Mouse (Mus musculus): ENCODE measurements around the gene Speer4d.
"Not testable (repeated sequence)": the region's sequence is repeated elsewhere in the genome, so short reads cannot be mapped to it uniquely, and the experiment has no call there.

The Speer4d gene

DNA sequence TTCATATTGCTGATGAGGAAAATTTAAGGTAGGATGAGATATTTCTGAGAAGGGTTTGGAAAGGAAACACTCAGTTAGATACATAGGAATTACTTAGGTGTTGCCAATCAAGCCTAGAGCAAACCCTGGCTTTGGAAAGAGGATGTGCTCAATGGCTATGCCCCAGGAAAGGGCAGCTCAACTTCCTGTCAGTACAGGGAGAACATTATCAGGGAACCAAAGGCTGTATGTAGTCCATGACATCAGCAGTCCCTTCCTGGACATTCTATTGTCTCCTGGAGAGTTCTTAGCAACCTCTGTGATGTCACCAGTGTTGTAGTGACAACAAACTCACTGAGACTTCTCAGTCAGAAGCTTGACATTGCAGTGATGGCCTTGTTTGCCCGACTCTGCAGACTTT is at the start of gene Speer4d:
Speer4d (plus strand) TSS at position 301 of the 400 bp plus-strand sequence.
- not testable (repeated sequence) for DNase-seq (ENCODE audit: low read depth)

DNA sequence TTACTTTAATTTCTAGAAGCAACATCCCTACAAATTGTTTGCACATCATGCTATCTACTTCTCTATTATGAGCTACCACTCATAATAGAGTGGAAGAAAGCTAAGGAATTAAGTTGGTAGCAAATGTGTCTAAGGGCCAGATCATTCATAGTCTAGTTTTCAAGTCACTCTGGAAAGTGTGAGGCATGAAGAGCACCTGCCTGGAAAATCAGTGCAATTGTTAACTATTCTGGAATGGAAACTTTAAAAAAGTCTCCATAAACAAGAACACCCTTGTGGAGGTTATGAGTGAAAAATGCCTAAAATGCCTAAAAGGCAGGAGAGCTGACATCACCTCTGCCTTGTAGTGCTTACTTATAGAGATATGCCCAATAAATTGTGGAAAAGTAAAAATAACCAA is 45.1 kb upstream of the Speer4d start:
- not testable (repeated sequence) for DNase-seq (ENCODE audit: low read depth)

DNA sequence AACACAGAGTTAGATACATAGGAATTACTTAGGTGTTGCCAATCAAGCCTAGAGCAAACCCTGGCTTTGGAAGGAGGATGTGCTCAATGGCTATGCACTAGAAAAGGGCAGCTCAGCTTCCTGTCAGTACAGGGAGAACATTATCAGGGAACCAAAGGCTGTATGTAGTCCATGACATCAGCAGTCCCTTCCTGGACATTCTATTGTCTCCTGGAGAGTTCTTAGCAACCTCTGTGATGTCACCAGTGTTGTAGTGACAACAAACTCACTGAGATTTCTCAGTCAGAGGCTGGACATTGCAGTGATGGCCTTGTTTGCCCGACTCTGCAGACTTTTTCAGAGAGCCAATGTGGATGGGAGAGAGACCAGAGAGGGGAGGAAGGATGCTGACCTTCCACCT is 41.8 kb upstream of the Speer4d start, which contains the start of gene Gm21083:
Gm21083 (plus strand) TSS at position 301 of the 400 bp plus-strand sequence.
- DNase-seq (ENCODE audit: low read depth), result not testable (repeated sequence)

DNA sequence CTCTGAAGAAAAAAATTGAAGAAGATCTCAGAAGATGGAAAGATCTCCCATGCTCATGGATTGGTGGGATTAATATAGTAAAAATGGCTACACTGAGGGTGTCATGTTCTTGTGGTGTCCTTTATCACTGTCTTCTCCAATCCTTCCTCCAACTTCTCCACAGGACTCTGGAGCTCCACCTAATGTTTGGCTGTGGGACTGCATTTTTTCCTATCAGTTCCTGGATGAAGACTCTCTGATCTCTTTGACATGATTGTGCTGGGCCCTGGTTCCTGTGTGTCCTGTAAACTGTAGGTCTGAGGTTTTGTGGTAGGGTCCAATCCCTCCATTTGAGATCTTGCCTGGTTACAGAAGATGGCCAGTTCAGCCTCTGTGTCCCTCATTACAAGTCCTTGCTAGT is 32.5 kb upstream of the Speer4d start:
- DNase-seq (ENCODE audit: low read depth), result not testable (repeated sequence)

DNA sequence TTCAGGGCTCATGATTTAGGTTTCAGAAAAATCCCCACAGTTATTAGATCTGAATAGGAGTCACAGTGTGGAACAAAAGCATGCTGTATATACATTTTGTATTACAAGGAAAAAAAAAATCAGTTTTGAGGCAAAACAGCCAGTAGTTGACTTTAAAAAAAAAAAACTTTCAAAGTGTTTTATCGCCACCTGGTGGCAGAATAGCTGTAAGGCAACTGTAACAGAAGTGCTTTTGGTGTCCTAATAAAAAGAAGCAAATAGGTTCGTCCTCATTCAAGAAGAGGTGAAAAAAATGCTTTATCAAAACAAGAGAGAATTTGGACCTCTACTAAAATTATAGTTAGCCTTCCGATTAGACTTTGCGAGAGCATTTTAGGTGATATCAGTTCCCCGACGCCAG is 30.6 kb upstream of the Speer4d start:
- peak; percentile 45 for DNase-seq (ENCODE audit: low read depth)

DNA sequence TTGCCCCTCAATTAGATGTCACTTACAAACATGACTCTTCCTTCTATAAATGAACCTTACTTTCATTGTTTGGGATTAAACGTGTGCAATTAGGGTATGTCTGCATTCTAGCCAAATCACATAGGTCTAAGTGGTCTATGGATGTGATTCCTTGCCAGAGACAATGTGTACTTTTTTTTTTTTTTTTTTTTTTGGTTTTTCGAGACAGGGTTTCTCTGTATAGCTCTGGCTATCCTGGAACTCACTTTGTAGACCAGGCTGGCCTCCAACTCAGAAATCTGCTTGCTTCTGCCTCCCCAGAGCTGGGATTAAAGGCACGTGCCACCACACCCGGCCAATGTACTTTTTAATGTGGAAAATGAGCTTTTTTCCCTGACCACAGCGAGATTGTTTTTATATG is 28.2 kb upstream of the Speer4d start:
- DNase-seq (ENCODE audit: low read depth), result not testable (repeated sequence)

DNA sequence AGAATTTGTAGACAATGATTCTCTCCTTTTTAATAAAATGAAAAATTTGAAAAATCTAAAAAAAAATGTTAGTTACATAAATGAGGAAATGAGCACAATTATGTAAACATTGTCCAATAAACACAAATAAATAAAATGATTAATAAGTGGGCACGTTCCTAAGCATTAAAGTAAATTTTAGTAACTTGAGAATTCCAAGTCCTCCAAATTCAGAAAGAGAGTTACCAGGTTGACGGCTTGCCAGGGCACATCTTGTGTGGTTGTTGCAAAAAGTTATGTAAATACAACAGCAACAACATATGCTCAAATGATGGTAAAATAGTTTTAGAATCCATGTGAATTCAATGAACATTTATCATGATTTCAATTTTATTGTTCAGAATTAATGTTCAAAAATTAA is 27.3 kb upstream of the Speer4d start:
- DNase-seq (ENCODE audit: low read depth), result not testable (repeated sequence)

DNA sequence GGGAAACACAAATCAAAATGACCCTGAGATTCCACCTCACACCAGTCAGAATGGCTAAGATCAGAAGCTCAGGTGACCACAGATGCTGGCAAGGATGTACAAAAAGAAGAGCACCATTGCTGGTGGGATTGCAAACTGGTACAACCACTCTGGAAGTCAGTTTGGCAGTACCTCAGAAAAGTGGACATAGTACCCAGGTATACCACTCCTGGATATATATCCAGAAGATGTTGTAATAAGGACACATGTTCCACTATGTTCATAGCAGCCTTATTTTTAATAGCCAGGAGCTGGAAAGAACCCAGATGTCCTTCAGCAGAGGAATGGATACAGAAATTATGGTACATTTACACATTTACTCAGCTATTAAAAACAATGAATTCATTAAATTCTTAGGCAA is 20.0 kb upstream of the Speer4d start:
- not testable (repeated sequence) for DNase-seq (ENCODE audit: low read depth)

DNA sequence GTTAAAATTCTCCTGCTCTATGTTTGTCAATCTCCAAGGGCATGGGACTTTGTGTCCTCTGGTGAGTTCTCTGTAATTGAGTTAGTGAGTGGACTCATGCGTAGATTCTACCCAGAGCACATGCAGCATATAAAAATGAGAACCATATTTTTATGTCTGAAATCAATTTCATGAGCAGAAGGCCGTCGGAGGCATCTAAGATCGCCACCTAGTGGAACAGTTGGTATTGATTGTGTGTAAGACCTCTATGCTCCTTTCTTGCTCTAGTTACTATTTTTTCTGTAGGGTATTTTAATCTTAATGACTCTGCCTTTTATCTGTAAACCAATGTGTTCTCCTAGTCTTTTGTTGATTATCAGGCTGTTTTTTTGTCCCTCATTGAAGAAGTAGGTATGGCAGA is 18.5 kb upstream of the Speer4d start:
- DNase-seq (ENCODE audit: low read depth), result not testable (repeated sequence)

DNA sequence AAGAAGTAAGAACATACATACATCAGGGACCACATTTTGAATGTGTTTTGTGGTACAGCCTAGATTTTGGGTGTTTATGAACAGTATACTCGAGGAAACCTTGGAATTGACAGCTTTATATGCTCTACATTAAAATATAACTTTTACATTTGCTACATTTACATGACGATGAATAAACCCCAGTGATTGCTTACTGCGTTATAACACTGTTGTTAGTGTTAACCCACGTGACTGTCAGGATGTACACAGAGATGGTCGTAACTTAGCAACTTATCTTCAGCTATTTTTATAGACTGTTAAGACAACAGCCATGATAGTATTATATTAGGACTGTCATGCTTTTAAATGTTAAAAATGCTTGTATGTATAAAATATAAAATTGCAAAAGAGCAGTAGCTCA is 17.4 kb upstream of the Speer4d start:
- not testable (repeated sequence) for DNase-seq (ENCODE audit: low read depth)

DNA sequence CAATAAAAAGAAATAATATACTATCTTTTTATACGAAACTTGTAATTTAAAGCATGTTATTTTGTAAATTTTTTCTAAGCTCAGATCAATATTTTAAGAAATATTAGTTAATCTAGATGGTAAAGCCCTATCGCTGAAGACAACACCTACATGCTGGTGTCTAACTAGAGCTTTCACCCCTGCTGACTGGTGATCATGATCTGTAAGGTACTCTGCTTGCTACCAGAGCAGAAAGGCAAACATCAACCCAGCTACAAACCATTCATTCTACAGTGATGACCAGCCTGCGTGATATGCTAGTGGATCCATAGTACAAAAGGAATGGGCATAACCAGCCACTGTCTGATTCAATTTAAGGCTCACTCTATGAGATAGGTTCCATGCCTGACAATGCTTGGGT is 16.9 kb upstream of the Speer4d start:
- DNase-seq (ENCODE audit: low read depth), result not testable (repeated sequence)

DNA sequence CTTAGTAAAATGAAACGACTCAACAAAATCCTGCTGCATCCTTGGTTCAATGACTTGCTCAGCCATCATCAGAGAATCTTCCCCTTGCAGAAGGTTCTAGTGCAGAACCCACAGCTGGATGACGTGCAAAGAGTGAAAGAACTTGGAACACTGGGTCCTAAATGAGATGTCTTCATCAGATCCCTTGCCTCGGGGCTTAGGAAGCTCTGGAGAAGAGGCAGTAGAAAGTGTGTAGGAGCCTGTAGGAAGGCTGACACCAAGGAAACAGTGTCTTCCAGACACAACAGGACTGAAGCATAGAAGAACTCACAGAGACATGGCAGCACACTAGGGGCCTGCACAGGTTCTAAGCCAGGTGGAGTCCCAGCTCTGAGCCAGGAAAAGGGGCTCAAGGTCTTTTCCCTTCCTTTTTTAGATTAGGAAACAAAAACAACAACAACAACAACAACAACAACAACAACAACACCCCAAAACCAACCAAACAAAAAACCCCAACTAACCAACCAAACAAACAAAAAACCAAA is 16.4 kb upstream of the Speer4d start:
- not testable (repeated sequence) for DNase-seq (ENCODE audit: low read depth)

DNA sequence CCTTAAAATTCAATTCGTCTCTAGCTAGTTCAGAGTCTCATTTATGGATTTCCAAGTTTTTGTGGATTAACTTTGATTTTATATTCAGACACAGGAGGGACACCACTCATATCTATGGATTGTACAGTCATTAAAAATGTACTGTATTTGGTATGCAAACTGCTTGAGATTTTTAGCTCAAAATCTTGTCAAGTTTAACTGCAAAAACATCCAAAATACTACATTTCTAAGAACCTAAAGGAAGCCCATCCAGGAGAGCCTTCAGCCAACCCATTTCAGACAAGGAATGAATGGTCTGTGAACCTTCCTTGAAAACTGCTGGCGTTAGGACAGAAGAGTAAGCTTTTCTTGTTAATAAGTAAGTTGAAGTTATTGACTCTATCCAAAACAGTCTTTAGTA is 15.9 kb upstream of the Speer4d start:
- DNase-seq (ENCODE audit: low read depth), result not testable (repeated sequence)

DNA sequence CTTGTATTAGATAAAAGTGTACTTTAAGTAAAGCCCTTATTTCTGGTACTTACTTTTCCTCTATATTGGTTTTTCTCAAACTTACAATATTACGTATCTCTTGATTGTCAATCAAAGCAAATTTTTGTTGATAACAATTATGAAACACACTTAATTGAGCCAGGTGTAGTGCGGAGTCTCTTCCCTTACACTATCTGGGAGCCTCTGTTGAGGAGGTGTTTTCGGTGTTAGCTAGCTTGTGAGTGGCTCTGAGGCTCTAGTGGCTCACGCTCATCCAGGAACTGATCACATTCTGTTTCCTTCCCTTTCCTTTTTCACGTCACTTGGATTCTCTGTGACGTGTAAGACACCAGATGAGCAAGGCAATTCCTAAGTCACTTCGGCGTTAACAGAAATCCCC is 15.3 kb upstream of the Speer4d start:
- not testable (repeated sequence) for DNase-seq (ENCODE audit: low read depth)

DNA sequence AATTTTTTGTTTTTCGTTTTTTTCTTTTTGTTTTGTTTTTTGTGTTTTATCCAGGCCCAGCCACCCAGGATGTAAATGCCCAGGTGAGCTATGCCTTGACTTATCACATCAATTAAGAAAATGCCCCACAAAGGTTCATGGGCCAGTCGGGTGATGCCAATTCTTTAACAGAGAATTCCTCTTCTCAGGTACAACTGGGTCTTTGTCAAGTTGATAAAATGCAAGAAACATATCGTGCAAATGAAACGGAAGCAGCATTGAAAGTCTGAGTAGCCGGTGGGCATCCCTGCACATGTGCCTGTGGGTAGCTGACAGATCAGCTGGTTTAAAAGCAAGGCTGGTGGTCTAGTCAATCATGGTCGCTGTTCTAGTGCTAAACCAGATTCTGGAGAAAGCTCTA is 12.2 kb upstream of the Speer4d start:
- DNase-seq (ENCODE audit: low read depth), result not testable (repeated sequence)

DNA sequence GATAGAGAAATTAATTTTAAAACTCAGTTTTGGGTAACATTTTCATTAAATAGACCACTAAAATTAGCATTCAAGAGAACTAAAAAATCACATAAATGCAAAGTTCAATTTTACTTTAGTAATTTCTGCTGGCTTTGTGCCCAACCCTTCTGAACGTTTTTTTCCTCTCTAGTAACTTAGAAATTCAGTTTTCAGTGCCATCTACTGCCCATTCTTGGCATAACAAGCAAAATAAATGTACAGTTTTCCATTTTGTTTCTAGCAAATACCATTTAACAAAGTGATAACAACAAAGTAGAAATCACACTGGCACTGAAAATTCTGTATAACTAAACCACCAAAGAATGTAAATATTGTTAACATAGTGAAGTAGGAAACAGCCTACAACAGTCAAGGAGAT is 8.2 kb upstream of the Speer4d start:
- not testable (repeated sequence) for DNase-seq (ENCODE audit: low read depth)

DNA sequence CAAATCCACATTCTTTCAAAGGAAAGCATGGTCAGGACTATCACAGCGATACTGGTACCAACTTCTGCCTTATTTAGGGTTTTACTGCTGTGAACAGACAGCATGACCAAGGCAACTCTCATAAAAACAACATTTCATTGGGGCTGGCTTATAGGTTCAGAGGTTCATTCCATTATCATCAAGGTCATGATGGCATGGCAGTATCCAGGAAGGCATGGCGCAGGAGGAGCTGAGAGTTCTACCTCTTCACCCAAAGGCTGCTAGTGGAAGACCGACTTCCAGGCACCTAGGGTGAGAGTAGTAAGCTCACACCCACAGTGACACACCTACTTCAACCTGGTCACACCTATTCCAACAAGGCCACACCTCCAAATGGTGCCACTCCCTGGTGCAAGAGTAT is 2.7 kb upstream of the Speer4d start:
- not testable (repeated sequence) for DNase-seq (ENCODE audit: low read depth)

DNA sequence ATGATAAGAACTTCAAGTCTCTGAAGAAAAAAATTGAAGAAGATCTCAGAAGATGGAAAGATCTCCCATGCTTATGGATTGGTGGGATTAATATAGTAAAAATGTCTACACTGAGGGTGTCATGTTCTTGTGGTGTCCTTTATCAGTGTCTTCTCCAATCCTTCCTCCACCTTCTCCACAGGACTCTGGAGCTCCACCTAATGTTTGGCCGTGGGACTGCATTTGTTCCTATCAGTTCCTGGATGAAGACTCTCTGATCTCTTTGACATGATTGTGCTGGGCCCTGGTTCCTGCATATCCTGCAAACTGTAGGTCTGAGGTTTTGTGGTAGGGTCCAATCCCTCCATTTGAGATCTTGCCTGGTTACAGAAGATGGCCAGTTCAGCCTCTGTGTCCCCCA is 9.3 kb downstream of the Speer4d start:
- DNase-seq (ENCODE audit: low read depth), result not testable (repeated sequence)

DNA sequence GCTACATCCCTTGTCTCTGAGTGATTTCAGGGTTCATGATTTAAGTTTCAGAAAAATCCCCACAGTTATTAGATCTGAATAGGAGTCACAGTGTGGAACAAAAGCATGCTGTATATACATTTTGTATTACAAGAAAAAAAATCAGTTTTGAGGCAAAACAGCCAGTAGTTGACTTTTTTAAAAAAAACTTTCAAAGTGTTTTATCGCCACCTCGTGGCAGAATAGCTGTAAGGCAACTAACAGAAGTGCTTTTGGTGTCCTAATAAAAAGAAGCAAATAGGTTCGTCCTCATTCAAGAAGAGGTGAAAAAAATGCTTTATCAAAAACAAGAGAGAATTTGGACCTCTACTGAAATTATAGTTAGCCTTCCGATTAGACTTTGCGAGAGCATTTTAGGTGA is 11.2 kb downstream of the Speer4d start:
- peak; percentile 12 for DNase-seq (ENCODE audit: low read depth)

DNA sequence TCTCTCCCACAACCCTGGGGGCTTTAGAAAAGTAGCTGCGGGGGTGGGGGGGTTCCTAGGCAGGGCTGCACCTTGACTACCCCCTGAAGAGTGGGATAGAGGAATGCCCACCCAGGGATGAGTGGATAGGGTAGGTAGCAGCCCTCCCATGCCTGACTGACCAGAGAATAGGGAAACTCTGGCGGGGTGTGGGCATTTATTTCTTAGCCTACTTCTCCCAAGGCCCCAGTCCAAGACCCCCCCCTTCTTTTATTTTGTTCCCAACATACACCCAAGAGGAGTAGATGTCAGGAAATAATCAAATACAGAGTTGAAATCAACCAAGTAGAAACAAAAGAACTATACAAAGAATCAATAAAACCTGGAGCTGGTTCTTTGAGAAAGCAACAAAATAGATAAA is 18.8 kb downstream of the Speer4d start:
- not testable (repeated sequence) for DNase-seq (ENCODE audit: low read depth)

DNA sequence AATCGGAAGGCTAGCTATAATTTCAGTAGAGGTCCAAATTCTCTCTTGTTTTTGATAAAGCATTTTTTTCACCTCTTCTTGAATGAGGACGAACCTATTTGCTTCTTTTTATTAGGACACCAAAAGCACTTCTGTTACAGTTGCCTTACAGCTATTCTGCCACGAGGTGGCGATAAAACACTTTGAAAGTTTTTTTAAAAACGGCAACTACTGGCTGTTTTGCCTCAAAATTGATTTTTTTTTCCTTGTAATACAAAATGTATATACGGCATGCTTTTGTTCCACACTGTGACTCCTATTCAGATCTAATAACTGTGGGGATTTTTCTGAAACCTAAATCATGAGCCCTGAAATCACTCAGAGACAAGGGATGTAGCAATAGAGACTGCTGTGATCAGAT is 26.8 kb downstream of the Speer4d start:
- not testable (repeated sequence) for DNase-seq (ENCODE audit: low read depth)

DNA sequence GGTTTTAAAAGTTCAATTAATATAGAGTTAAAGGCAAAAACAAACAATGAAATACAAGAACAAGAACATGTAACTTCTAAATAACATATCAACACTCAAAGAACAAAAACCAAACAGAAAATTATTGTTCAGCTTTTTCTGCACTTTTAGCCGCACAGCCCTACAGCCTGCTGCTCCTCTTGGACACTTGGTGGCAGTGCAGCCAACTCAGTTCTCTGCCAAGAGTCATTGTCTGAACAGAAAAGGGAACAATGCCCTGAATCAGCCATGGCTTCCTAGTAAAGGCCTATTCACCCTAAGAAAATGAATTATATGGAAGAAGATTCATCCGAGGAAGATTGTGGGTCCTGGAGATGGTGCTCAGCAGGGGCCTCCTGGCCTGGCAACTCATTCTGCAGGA is 33.5 kb downstream of the Speer4d start:
- not testable (repeated sequence) for DNase-seq (ENCODE audit: low read depth)

DNA sequence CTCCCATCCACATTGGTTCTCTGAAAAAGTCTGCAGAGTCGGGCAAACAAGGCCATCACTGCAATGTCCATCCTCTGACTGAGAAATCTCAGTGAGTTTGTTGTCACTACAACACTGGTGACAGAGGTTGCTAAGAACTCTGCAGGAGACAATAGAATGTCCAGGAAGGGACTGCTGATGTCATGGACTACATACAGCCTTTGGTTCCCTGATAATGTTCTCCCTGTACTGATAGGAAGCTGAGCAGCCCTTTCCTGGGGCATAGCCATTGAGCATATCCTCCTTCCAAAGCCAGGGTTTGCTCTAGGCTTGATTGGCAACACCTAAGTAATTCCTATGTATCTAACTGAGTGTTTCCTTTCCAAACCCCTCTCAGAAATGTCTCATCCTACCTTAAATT is 38.1 kb downstream of the Speer4d start, which contains the start of gene 4930572O03Rik:
4930572O03Rik (minus strand) TSS at position 101 of the 400 bp plus-strand sequence.
- DNase-seq (ENCODE audit: low read depth), result not testable (repeated sequence)

DNA sequence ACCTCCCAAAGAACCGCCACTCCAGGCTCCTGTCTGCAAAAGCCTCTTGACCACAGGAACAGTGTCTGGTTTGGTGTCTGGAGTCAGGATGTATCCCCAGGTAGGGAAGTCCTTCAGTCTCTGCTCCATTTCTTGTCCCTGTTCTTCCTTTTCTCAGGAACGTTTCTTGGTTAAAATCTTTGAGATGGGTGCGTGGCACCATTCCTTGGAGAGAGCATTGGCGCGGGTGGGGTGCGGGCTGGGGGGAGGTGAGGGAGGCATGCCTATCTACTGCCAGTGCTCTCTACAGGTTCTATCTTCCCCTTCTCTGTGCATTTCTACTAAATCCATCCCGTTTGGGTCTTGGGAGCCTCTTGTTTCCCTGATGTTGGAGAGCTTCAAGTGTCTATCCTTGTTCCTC is 45.0 kb downstream of the Speer4d start:
- DNase-seq (ENCODE audit: low read depth), result not testable (repeated sequence)

All from induced T-regulatory cell, adult 2 months (primary cell).